Mouse (Mus musculus): ENCODE measurements around the gene Gm47429. TPM values are rescaled to one million over a fixed set of nuclear protein-coding genes. Genes with fewer than 3 reads are reported as not detected.

The Gm47429 gene
- polyA plus RNA-seq, 1 experiment from 2014 or later: not detected

DNA sequence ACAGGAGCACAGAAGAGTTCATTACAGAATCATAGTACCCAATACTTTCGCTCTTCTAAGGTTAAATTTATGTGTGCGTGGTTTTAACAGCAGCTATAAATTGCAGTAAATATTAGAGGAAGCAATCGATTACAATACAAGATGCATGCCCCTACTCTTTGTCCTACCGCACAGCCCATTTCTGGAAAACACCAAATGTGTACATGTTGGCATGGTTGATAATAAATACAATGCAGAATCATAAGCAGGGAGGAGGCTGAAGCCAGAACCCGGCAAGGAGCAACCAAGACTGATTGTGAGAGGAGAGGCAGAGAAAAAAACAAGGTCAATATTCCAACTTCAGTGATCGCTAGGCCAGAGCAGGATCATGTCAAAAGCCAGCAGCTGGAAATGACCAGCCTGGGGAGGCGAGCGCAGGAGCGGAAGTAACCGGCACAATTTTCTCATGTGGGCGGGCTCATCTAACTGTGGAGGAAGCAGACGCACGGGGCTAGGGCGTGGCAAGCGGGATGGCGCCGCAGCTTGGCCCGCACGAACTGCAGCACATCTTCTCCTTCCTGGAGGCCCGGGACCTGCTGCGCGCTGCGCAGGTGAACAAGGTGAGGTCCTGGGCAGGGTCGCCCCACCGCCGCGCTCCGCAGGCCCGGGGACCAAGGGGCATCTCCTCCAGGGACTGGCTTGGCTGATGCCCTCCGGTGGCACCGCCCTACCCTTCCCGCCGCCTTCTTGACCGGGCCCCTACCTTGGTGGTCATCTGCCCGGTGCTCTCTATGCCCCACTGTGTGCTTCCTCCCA lies 26.1 kb downstream of the Gm47429 start, which contains the start of gene Fbxw17:
Gene Fbxw17 (plus strand): TSS at position 476 of the 795 bp plus-strand sequence.
- peak; percentile 98 for ATAC-seq
- WGBS: 11% methylated on average over 35 of the region's 35 CpGs

More for the DNA sequence above, 26.1 kb downstream of the Gm47429 start, which contains the start of gene Fbxw17:
- Histone ChIP-seq H3K4me1 (replicated peaks) (0 out of 2 replicates have a peak, but pooled peaks cover 4% of the 10 kb centered on the region), H3K9me3 (no peaks in the 10 kb centered on the region), H3K36me3 (0 out of 2 replicates have a peak, but pooled peaks cover 3% of the 10 kb centered on the region), H3K27ac (peak within 1 kb of the TSS; percentile 56; the same call in 1 of the 2 replicates), H3K27me3 (replicated peaks) (no peaks in the 10 kb centered on the region), H3K4me2 (replicated peaks) (peak within 1 kb of the TSS; percentile 75), H3K4me3 (replicated peaks) (peak within 1 kb of the TSS; percentile 81), H3K9ac (peak within 1 kb of the TSS; percentile 86)

Other genes starting within 250 kb of the Gm47429 start
- gene Gm906, start 193.6 kb downstream of the Gm47429 start, polyA plus RNA-seq (2015; fragmentation: Nextera tagmentation; extraction: Ambion mirVana): not detected in 2 replicates
- 22.7 and 24.6 TPM in 2 replicates for gene Fbxw17, start 26.0 kb downstream of the Gm47429 start, polyA plus RNA-seq (2015; fragmentation: Nextera tagmentation; extraction: Ambion mirVana)
- not detected in 2 replicates for gene Nutm2, start 23.4 kb upstream of the Gm47429 start, polyA plus RNA-seq (2015; fragmentation: Nextera tagmentation; extraction: Ambion mirVana)
- gene Gm904, start 199.3 kb upstream of the Gm47429 start, polyA plus RNA-seq (2015; fragmentation: Nextera tagmentation; extraction: Ambion mirVana): not detected in 2 replicates